Mouse (Mus musculus) frontal cortex, adult (tissue): ENCODE measurements around the gene Actr5.

Experiments
- ATAC-seq: cut with Nextera tagmentation; 2 replicates; pipeline ENCODE4 v1.9.2; 2017; ENCODE audit warnings: mild to moderate bottlenecking, moderate library complexity, mixed read lengths; ENCODE audit not compliant: low TSS enrichment

The Actr5 gene

GRCm38 (mm10) chr2:158624718-158625222 is at the start of gene Actr5:
Gene Actr5, plus strand, starts transcription at chr2:158624888.
- ATAC-seq: peak; percentile 87

- ATAC-seq: no peak
Observed at GRCm38 (mm10) chr2:158579979-158580378, 44.7 kb upstream of the Actr5 start.

GRCm38 (mm10) chr2:158584621-158585358 is 39.9 kb upstream of the Actr5 start:
- ATAC-seq: no peak

- no peak for ATAC-seq
Observed at GRCm38 (mm10) chr2:158588524-158589271, 36.0 kb upstream of the Actr5 start.

GRCm38 (mm10) chr2:158590495-158590894 is 34.2 kb upstream of the Actr5 start:
- no peak for ATAC-seq

GRCm38 (mm10) chr2:158591286-158591685 is 33.4 kb upstream of the Actr5 start:
- no peak for ATAC-seq

- ATAC-seq: no peak
Observed at GRCm38 (mm10) chr2:158593371-158593770, 31.3 kb upstream of the Actr5 start.

GRCm38 (mm10) chr2:158595103-158595502 is 29.6 kb upstream of the Actr5 start:
- ATAC-seq: peak; percentile 47; the same call in 1 of the 2 replicates

GRCm38 (mm10) chr2:158595577-158595976 is 29.1 kb upstream of the Actr5 start:
- ATAC-seq: no peak

- ATAC-seq: no peak
Observed at GRCm38 (mm10) chr2:158596803-158597202, 27.9 kb upstream of the Actr5 start.

GRCm38 (mm10) chr2:158600517-158600916 is 24.2 kb upstream of the Actr5 start:
- no peak for ATAC-seq

- ATAC-seq: no peak
Observed at GRCm38 (mm10) chr2:158601326-158601725, 23.4 kb upstream of the Actr5 start.

- no peak for ATAC-seq
Observed at GRCm38 (mm10) chr2:158602663-158603062, 22.0 kb upstream of the Actr5 start.

GRCm38 (mm10) chr2:158606511-158606964 is 18.1 kb upstream of the Actr5 start:
- ATAC-seq: no peak

GRCm38 (mm10) chr2:158609681-158610080 is 15.0 kb upstream of the Actr5 start:
- no peak for ATAC-seq

GRCm38 (mm10) chr2:158610488-158611325 is 14.0 kb upstream of the Actr5 start, which contains the start of gene Slc32a1:
Gene Slc32a1, plus strand, starts transcription at chr2:158610767.
- peak; percentile 39; the same call in 1 of the 2 replicates for ATAC-seq

- no peak for ATAC-seq
Observed at GRCm38 (mm10) chr2:158611326-158611719, 13.4 kb upstream of the Actr5 start.

- no peak for ATAC-seq
Observed at GRCm38 (mm10) chr2:158611726-158612670, 12.7 kb upstream of the Actr5 start.

GRCm38 (mm10) chr2:158612671-158613250 is 11.9 kb upstream of the Actr5 start:
- no peak for ATAC-seq
